Mouse (Mus musculus): ENCODE results near the gene Slc2a12.

- no peak for TF ChIP-seq CTCF (IDR thresholded peaks at IDR 0.05; ENCODE audit: borderline replicate concordance, insufficient read depth, low read depth, low read length)
- no peak for TF ChIP-seq POLR2A (IDR thresholded peaks at IDR 0.05; ENCODE audit: borderline replicate concordance, insufficient read depth, low read length)
These were observed 640 bp upstream of the Slc2a12 start for GRCm38 (mm10) chr10:22644171-22644570.
